Comparison of ENCODE assay signal across 24 mouse cellular contexts in genomic region chr4:138137804-138138203, GRCm38 (mm10).
DNase-seq lines count a peak whose midpoint lies in the region; ATAC-seq lines count a peak whose summit lies in the region.
"Had no signal": no experiment of that assay in that cellular context is flagged by ENCODE, and none has a peak within 500 bp of the region (broad histone marks: within the 10 kb centered on the region; RNA-seq: fewer than 3 reads in every experiment).

No protein-coding gene starts in this region.

- no peak overlapping the region for H3K4me3 ChIP-seq in embryonic facial prominence, embryonic 14.5 days (ENCODE audit: low read depth, low read length)
- H3K4me3 ChIP-seq in embryonic facial prominence, embryonic 10.5 days = no peak overlapping the region
- no peak overlapping the region for H3K4me3 ChIP-seq in hindbrain, embryonic 13.5 days
- H3K4me3 ChIP-seq in hindbrain, embryonic 11.5 days (ENCODE audit: low read depth, low read length) = no peak overlapping the region
- H3K4me3 ChIP-seq in neural tube, embryonic 12.5 days = no peak overlapping the region
- H3K4me3 ChIP-seq: embryonic facial prominence, embryonic 15.5 days; heart, embryonic 12.5 days; heart, embryonic 15.5 days; hindbrain, embryonic 10.5 days had no signal

- 82% methylated on average over 17 of the region's 17 CpGs for WGBS in embryonic facial prominence, embryonic 14.5 days
- 93% methylated on average over 17 of the region's 17 CpGs for WGBS in embryonic facial prominence, embryonic 10.5 days
- WGBS in hindbrain, embryonic 13.5 days = 68% methylated on average over 17 of the region's 17 CpGs
- WGBS in hindbrain, embryonic 11.5 days = 75% methylated on average over 17 of the region's 17 CpGs
- WGBS in neural tube, embryonic 12.5 days = 85% methylated on average over 17 of the region's 17 CpGs

- DNase-seq in embryonic facial prominence, embryonic 14.5 days (ENCODE audit: low spot score) = no peak
- DNase-seq in embryonic facial prominence, embryonic 10.5 days (ENCODE audit: low spot score) = no peak
- no peak for DNase-seq in hindbrain, embryonic 11.5 days (ENCODE audit: low spot score)
- no peak for DNase-seq in neural tube, embryonic 10.5 days (ENCODE audit: extremely low spot score, low spot score)
- DNase-seq: adrenal gland, postnatal 25 days; cerebellum, adult 11-12 months; cerebellum, adult 8-10 months; cerebellum, postnatal 36 days; embryo, embryonic 11 days; forebrain, postnatal 0 days; gastrocnemius, postnatal 36 days; heart, postnatal 36 days; kidney, adult 18-20 months had no signal

- H3K36me3 ChIP-seq in embryonic facial prominence, embryonic 14.5 days (ENCODE audit: control insufficient read depth, insufficient read depth, low read length) = peaks cover 25% of the 10 kb centered on the region
- H3K36me3 ChIP-seq in embryonic facial prominence, embryonic 10.5 days (replicated peaks) = peaks cover 71% of the 10 kb centered on the region
- H3K36me3 ChIP-seq in hindbrain, embryonic 13.5 days = peaks cover 11% of the 10 kb centered on the region; the same call in 1 of the 2 replicates
- no peaks in the 10 kb centered on the region for H3K36me3 ChIP-seq in hindbrain, embryonic 11.5 days (ENCODE audit: control insufficient read depth, insufficient read depth, low read length)
- H3K36me3 ChIP-seq in neural tube, embryonic 12.5 days = peaks cover 17% of the 10 kb centered on the region; the same call in 1 of the 2 replicates
- H3K36me3 ChIP-seq: heart, embryonic 15.5 days had no signal

- H3K27me3 ChIP-seq in embryonic facial prominence, embryonic 14.5 days (replicated peaks; ENCODE audit: control insufficient read depth, insufficient read depth, low read length) = no peaks in the 10 kb centered on the region
- no peaks in the 10 kb centered on the region for H3K27me3 ChIP-seq in embryonic facial prominence, embryonic 10.5 days (replicated peaks; ENCODE audit: low read depth, poor library complexity, severe bottlenecking)
- H3K27me3 ChIP-seq in hindbrain, embryonic 13.5 days = no peaks in the 10 kb centered on the region
- H3K27me3 ChIP-seq in hindbrain, embryonic 11.5 days (ENCODE audit: control insufficient read depth, insufficient read depth, low read length) = no peaks in the 10 kb centered on the region
- no peaks in the 10 kb centered on the region for H3K27me3 ChIP-seq in neural tube, embryonic 12.5 days (replicated peaks)
- H3K27me3 ChIP-seq: embryonic facial prominence, embryonic 15.5 days; heart, embryonic 12.5 days; heart, embryonic 15.5 days had no signal

- H3K9me3 ChIP-seq in embryonic facial prominence, embryonic 14.5 days (ENCODE audit: control insufficient read depth, low read length) = no peaks in the 10 kb centered on the region
- no peaks in the 10 kb centered on the region for H3K9me3 ChIP-seq in embryonic facial prominence, embryonic 10.5 days
- H3K9me3 ChIP-seq in hindbrain, embryonic 13.5 days = no peaks in the 10 kb centered on the region
- no peaks in the 10 kb centered on the region for H3K9me3 ChIP-seq in hindbrain, embryonic 11.5 days (ENCODE audit: control insufficient read depth, low read length)
- H3K9me3 ChIP-seq in neural tube, embryonic 12.5 days = no peaks in the 10 kb centered on the region
- H3K9me3 ChIP-seq: embryonic facial prominence, embryonic 15.5 days; heart, embryonic 12.5 days; heart, embryonic 15.5 days; hindbrain, embryonic 10.5 days had no signal

- H3K4me2 ChIP-seq in embryonic facial prominence, embryonic 14.5 days (ENCODE audit: low read depth, low read length) = no peak overlapping the region
- H3K4me2 ChIP-seq in hindbrain, embryonic 13.5 days = no peak overlapping the region
- no peak overlapping the region for H3K4me2 ChIP-seq in hindbrain, embryonic 11.5 days (replicated peaks; ENCODE audit: low read depth, low read length)
- H3K4me2 ChIP-seq in neural tube, embryonic 12.5 days (replicated peaks) = no peak overlapping the region
- H3K4me2 ChIP-seq: embryonic facial prominence, embryonic 15.5 days; heart, embryonic 12.5 days; heart, embryonic 15.5 days had no signal

- no peak overlapping the region for H3K27ac ChIP-seq in embryonic facial prominence, embryonic 14.5 days (replicated peaks; ENCODE audit: low read depth, low read length)
- H3K27ac ChIP-seq in embryonic facial prominence, embryonic 10.5 days (replicated peaks) = no peak overlapping the region
- H3K27ac ChIP-seq in hindbrain, embryonic 13.5 days = peak overlapping the region; percentile 40
- H3K27ac ChIP-seq in hindbrain, embryonic 11.5 days (ENCODE audit: low read depth, low read length) = no peak overlapping the region
- H3K27ac ChIP-seq in neural tube, embryonic 12.5 days = 0 out of 2 replicates have a peak overlapping the region, but pooled peaks have one; percentile 12
- H3K27ac ChIP-seq: embryonic facial prominence, embryonic 15.5 days; heart, embryonic 15.5 days; hindbrain, embryonic 10.5 days; hindbrain, postnatal 0 days had no signal

- no peaks in the 10 kb centered on the region for H3K4me1 ChIP-seq in embryonic facial prominence, embryonic 14.5 days (ENCODE audit: control insufficient read depth, insufficient read depth, low read length)
- H3K4me1 ChIP-seq in embryonic facial prominence, embryonic 10.5 days = no peaks in the 10 kb centered on the region
- peaks cover 24% of the 10 kb centered on the region for H3K4me1 ChIP-seq in hindbrain, embryonic 13.5 days (replicated peaks)
- H3K4me1 ChIP-seq in hindbrain, embryonic 11.5 days (replicated peaks; ENCODE audit: control insufficient read depth, insufficient read depth, low read length) = no peaks in the 10 kb centered on the region
- 0 out of 2 replicates have a peak, but pooled peaks cover 5% of the 10 kb centered on the region for H3K4me1 ChIP-seq in neural tube, embryonic 12.5 days

- H3K9ac ChIP-seq in embryonic facial prominence, embryonic 14.5 days (ENCODE audit: low read depth, low read length) = 0 out of 2 replicates have a peak overlapping the region, but pooled peaks have one; percentile 14
- 0 out of 2 replicates have a peak overlapping the region, but pooled peaks have one; percentile 9 for H3K9ac ChIP-seq in hindbrain, embryonic 13.5 days
- no peak overlapping the region for H3K9ac ChIP-seq in hindbrain, embryonic 11.5 days (ENCODE audit: low read depth, low read length)
- H3K9ac ChIP-seq in neural tube, embryonic 12.5 days = no peak overlapping the region
- H3K9ac ChIP-seq: embryonic facial prominence, embryonic 15.5 days; forebrain, postnatal 0 days; heart, embryonic 12.5 days; heart, embryonic 15.5 days had no signal

- ATAC-seq in embryonic facial prominence, embryonic 14.5 days (ENCODE audit: low read depth) = no peak
- no peak for ATAC-seq in hindbrain, embryonic 13.5 days (ENCODE audit: low FRiP score)
- ATAC-seq in hindbrain, embryonic 11.5 days (ENCODE audit: low FRiP score) = no peak
- ATAC-seq in neural tube, embryonic 12.5 days (ENCODE audit: low FRiP score, low read depth) = no peak
- ATAC-seq: CD4-positive, CD25-positive, alpha-beta regulatory T cell, adult 4 months; forebrain, embryonic 14.5 days; forebrain, postnatal 0 days; hindbrain, postnatal 0 days; inflammation-experienced regulatory T-cells, adult 6 months; intestine, embryonic 16.5 days had no signal

Comparison
In these comparisons a context has a peak if more than half of its experiments do, and no peak if none do; other contexts are left out.
1. H3K27ac ChIP-seq: peak in hindbrain, embryonic 13.5 days (single experiment) and neural tube, embryonic 12.5 days (single experiment); none in embryonic facial prominence, embryonic 14.5 days (single experiment), embryonic facial prominence, embryonic 10.5 days (single experiment) and hindbrain, embryonic 11.5 days (single experiment).
2. H3K9ac ChIP-seq: peak in embryonic facial prominence, embryonic 14.5 days (single experiment) and hindbrain, embryonic 13.5 days (single experiment); none in hindbrain, embryonic 11.5 days (single experiment) and neural tube, embryonic 12.5 days (single experiment).